Mouse (Mus musculus): ENCODE measurements at regions not wholly inside any gene's neighbourhood (a gene's known extent, or its start where the extent isn't known, plus 50 kb on each side); places are given as distances from the start of the nearest gene placed in this dataset.

DNA sequence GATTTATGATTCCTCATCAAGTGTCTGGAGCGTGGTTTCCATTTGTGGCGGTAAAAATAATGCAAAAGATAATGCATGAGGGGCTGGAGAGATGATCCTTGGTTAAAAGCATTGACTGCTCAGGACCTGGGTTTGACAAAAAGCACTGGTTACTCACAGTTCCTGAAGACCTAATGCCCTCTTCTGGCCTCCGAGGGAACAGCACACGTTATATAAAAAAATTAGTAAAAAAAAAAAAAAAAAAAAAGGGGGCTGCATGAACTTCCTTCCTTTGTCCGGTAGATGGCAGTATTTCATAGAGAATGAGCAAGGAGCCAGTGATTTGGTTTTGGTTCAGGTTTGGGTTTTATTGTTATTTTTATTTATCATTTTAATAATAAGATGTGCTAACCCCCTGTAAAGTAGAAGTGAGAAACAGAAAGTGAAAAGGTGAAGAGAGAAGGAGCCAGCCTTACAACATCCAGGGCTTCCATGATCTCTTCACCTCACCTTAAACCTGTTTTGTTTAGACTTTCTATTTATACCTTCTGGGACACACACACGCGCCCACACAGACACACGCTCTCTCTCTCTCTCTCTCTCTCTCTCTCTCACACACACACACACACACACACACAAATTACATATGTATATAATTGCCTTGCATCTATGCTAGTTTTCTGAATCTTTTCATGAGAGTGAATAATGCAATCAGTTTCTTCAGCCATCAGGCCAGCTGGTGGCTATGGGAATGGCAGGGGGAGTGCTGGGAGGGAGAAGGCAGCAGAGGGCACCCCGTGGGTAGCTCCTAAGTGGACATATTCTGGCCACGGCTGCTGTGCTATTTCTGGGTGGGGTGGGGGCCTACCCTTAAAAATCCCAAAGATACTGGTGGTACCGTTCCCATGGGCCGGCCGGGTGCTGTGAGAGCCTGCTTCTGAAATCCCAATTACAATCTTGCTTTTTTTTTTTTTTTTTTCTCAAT, 230.0 kb downstream of the Poteg start:
- peak; percentile 42 to 68; a peak in 3 of 4 replicates for ATAC-seq (replicated peaks in 1 of 2; ENCODE audit: insufficient read depth in 1 of 2, low FRiP score in 2 of 2, low TSS enrichment in 1 of 2, low read depth in 1 of 2, poor library complexity in 2 of 2, severe bottlenecking in 2 of 2)

DNA sequence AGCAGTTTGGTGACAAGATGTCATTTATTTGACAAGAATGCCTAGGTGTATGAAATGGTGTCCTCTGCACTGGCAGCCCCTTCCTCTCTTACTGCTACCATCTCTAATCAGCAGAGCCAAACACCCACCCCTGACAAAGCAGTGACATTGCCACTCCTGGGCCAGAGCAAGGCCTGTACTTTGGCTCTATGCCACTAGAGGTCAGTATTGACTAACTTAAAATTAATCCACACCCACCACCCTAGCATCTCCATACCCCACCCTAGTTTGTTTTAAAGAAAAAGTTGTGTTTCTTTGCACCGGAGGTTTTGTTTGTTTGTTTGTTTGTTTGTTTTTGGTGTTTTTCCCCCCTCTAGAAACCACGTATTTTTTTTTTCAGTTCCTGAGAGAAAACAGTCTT, 231.7 kb downstream of the Poteg start:
- peak; percentile 82 to 92 for ATAC-seq (replicated peaks in 1 of 2; ENCODE audit: insufficient read depth in 1 of 2, low FRiP score in 2 of 2, low TSS enrichment in 1 of 2, low read depth in 1 of 2, poor library complexity in 2 of 2, severe bottlenecking in 2 of 2)

GRCm38 (mm10) chr8:27721988-27722387, 274.5 kb downstream of the Poteg start:
- ATAC-seq (replicated peaks in 1 of 2; ENCODE audit: insufficient read depth in 1 of 2, low FRiP score in 2 of 2, low TSS enrichment in 1 of 2, low read depth in 1 of 2, poor library complexity in 2 of 2, severe bottlenecking in 2 of 2), result no peak

GRCm38 (mm10) chr8:27770296-27770695, 322.8 kb downstream of the Poteg start:
- no peak for ATAC-seq (replicated peaks in 1 of 2; ENCODE audit: insufficient read depth in 1 of 2, low FRiP score in 2 of 2, low TSS enrichment in 1 of 2, low read depth in 1 of 2, poor library complexity in 2 of 2, severe bottlenecking in 2 of 2)

DNA sequence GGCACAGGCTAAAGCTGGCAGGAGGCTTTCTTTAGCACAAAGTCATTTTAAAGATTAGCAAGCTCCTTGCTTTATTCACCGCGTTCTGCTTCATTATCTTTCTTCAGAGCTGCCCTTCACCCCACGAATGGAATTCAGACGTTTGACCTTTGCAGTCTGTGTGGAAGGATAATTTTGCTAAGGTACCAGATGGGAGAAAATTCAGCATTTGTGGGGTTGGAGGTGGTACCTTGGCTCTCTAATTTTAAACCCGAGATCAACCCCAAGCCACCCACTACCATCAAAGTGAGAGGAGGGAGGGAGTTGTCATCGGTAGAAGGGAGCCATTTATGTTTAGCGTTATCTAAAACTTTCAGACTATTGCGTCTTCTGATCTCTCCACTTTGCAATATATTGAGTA, 323.3 kb downstream of the Poteg start:
- ATAC-seq (replicated peaks in 1 of 2; ENCODE audit: insufficient read depth in 1 of 2, low FRiP score in 2 of 2, low TSS enrichment in 1 of 2, low read depth in 1 of 2, poor library complexity in 2 of 2, severe bottlenecking in 2 of 2), result no peak

DNA sequence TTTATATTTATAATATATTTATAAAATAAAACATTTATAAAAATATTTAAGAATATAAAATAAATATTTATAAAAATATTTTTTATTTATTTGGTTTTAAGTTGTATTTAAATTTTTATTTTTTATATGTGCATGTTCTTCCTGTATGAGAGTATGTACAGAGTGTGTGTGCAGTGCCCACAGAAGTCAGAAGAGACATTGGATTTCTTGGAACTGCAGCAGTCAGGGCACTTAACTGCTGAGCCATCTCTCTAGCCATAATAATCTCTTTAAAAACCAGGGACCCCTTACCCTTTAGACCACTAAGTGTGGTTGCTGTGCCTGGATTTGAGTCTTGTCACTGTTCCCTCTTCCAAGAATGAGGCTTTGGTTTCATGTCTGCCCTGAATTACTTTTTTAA, 323.8 kb downstream of the Poteg start:
- ATAC-seq (replicated peaks in 1 of 2; ENCODE audit: insufficient read depth in 1 of 2, low FRiP score in 2 of 2, low TSS enrichment in 1 of 2, low read depth in 1 of 2, poor library complexity in 2 of 2, severe bottlenecking in 2 of 2), result no peak

DNA sequence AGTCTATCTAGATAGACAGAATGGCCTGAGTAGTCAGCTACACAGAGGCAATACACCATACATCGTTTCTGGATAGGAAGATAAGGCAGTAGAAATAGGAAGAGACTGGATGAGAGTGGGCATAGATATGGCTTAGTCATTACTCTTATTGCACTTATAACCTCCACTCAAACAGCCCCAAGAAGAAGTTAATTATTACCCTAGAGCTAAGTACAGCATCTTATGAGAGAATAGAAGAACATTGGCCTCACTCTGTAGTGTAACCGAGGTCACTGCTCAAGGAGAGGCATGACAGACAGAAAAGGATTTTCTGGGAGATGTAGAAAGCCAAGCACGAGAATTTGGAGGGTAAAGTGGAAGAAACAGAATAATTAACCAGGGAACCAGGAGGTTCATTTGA, 331.5 kb downstream of the Poteg start:
- no peak for ATAC-seq (replicated peaks in 1 of 2; ENCODE audit: insufficient read depth in 1 of 2, low FRiP score in 2 of 2, low TSS enrichment in 1 of 2, low read depth in 1 of 2, poor library complexity in 2 of 2, severe bottlenecking in 2 of 2)

All from hematopoietic stem cell, adult 5-6 weeks (primary cell).